Mouse (Mus musculus) hindbrain, embryonic 13.5 days (tissue): Measurements from ENCODE around the gene Spindoc. TPM values are rescaled to one million over a fixed set of nuclear protein-coding genes. Genes with fewer than 3 reads are reported as not detected.

ENCODE experiments used
- ATAC-seq: fragments of 200-750 bp; cut with Nextera tagmentation; 2 replicates; pipeline ENCODE4 v1.8.0; 2017; ENCODE audit warnings: moderate TSS enrichment; ENCODE audit not compliant: low FRiP score
- H3K27ac ChIP-seq: fragments of 300-500 bp; sonication (generic); 2 replicates; pipeline ENCODE4 v1.5.1; 2015; ENCODE audit warnings: inconsistent platforms, mild to moderate bottlenecking, moderate library complexity
- H3K27me3 ChIP-seq: fragments of 300-500 bp; sonication (generic); 2 replicates; pipeline ENCODE4 v1.6.1; 2015; ENCODE audit warnings: mild to moderate bottlenecking, inconsistent platforms
- H3K36me3 ChIP-seq: fragments of 300-500 bp; sonication (generic); 2 replicates; pipeline ENCODE4 v1.6.1; 2015; ENCODE audit warnings: mild to moderate bottlenecking, inconsistent platforms
- H3K4me1 ChIP-seq: fragments of 300-500 bp; sonication (generic); replicated peaks from 2 replicates; pipeline ENCODE4 v1.6.1; 2015; ENCODE audit warnings: inconsistent platforms
- H3K4me2 ChIP-seq: fragments of 300-500 bp; sonication (generic); 2 replicates; pipeline ENCODE4 v1.6.1; 2015; ENCODE audit warnings: inconsistent platforms, mild to moderate bottlenecking, moderate library complexity
- H3K4me3 ChIP-seq: fragments of 300-500 bp; sonication (generic); 2 replicates; pipeline ENCODE4 v1.5.1; 2015; ENCODE audit warnings: mild to moderate bottlenecking, inconsistent platforms
- H3K9ac ChIP-seq: fragments of 300-500 bp; sonication (generic); 2 replicates; pipeline ENCODE4 v1.6.1; 2015; ENCODE audit warnings: mild to moderate bottlenecking, inconsistent platforms
- H3K9me3 ChIP-seq: fragments of 300-500 bp; sonication (generic); 2 replicates; pipeline ENCODE4 v1.6.1; 2016; ENCODE audit warnings: inconsistent platforms
- WGBS: fragments of 180-500 bp; shearing (Covaris S2); methylation state at CpG from one replicate; pipeline ENCODE4 v1.1.7; 2015; 5-methylcytosine and 5-hydroxymethylcytosine counted together
- polyA plus RNA-seq: library from polyadenylated mRNA; unstranded; fragments of >200 nt; fragmentation: Nextera tagmentation; extraction: Ambion mirVana; gene quantifications from 2 replicates; pipeline ENCODE4 v1.2.1, GENCODE M21; 2015

Gene Spindoc
- polyA plus RNA-seq, result 34.0 and 42.7 TPM in 2 replicates

- no peaks in the 10 kb centered on the region for H3K9me3 ChIP-seq
- H3K9ac ChIP-seq, result peak within 1 kb of the TSS; percentile 94
- peak; percentile 97 for ATAC-seq
- WGBS, result 1% methylated on average over 46 of the region's 52 CpGs
- peak within 1 kb of the TSS; percentile 81 for H3K4me2 ChIP-seq
- H3K27ac ChIP-seq, result peak within 1 kb of the TSS; percentile 97
- peaks cover 44% of the 10 kb centered on the region for H3K4me1 ChIP-seq
- H3K27me3 ChIP-seq, result no peaks in the 10 kb centered on the region
- peaks cover 9% of the 10 kb centered on the region; the same call in 1 of the 2 replicates for H3K36me3 ChIP-seq
- H3K4me3 ChIP-seq, result peak within 1 kb of the TSS; percentile 92
These were observed at the start of gene Spindoc for GRCm38 (mm10) chr19:7382903-7383865. TSS of gene Spindoc (minus strand) at chr19:7382994.

GRCm38 (mm10) chr19:7425398-7425775, 42.6 kb upstream of the Spindoc start:
- Histone ChIP-seq H3K27ac (no peak overlapping the region), H3K4me2 (no peak overlapping the region), H3K4me3 (no peak overlapping the region), H3K36me3 (peaks cover 77% of the 10 kb centered on the region), H3K27me3 (no peaks in the 10 kb centered on the region), H3K9ac (no peak overlapping the region), H3K4me1 (peaks cover 52% of the 10 kb centered on the region), H3K9me3 (no peaks in the 10 kb centered on the region)
- 48% methylated on average over 3 of the region's 3 CpGs for WGBS
- ATAC-seq, result no peak

DNA sequence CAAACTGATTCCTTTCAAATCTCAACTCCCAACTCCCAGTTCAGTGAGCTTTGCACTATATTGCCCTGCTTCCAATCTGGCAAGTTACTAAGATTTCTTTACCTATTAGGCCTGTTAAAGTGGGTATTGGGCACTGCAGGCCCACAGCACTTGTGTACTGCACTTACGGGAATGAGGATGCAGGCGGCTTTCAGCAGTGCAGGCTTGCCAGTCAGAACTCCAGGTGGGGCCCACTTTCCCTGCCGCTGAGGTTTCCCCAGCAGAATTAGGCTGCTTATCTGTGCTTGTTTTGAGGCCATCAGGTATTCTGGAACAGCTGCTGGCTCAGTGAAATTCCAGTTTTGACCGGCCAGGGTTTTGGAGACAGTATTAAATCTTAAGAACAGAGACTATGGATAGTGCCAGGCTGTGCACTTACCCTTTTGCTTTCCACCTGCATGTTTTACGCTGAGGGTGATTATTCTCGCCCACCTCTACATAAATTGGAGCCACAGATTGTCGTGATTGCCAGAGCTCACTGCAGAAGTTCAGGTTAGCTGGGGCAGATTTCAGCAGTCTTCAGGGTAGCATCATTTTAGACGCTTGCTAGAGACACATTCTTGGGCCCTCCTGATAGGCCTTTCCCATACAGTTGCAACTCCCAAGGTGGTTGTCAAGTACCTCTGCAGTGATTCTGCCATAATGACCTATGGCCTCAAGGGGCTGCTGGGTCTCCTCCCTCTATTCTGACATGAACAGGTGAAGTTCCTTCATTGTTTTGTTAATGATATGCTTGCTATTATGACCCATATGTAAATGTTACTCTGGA, 42.0 kb upstream of the Spindoc start:
- Histone ChIP-seq H3K27me3 (no peaks in the 10 kb centered on the region), H3K9me3 (no peaks in the 10 kb centered on the region), H3K4me2 (peak overlapping the region; percentile 85), H3K9ac (peak overlapping the region; percentile 98), H3K36me3 (peaks cover 79% of the 10 kb centered on the region), H3K4me3 (peak overlapping the region; percentile 85), H3K27ac (peak overlapping the region; percentile 99), H3K4me1 (peaks cover 58% of the 10 kb centered on the region)
- ATAC-seq, result no peak
- WGBS, result 65% methylated on average over 8 of the region's 8 CpGs

GRCm38 (mm10) chr19:7424131-7424530, 41.3 kb upstream of the Spindoc start:
- H3K9me3 ChIP-seq, result no peaks in the 10 kb centered on the region
- ATAC-seq, result no peak
- peaks cover 74% of the 10 kb centered on the region for H3K36me3 ChIP-seq
- peak overlapping the region; percentile 85 for H3K4me3 ChIP-seq
- peak overlapping the region; percentile 98 for H3K9ac ChIP-seq
- peak overlapping the region; percentile 85 for H3K4me2 ChIP-seq
- H3K27me3 ChIP-seq, result no peaks in the 10 kb centered on the region
- peaks cover 64% of the 10 kb centered on the region for H3K4me1 ChIP-seq
- 50% methylated on average over 7 of the region's 7 CpGs for WGBS
- peak overlapping the region; percentile 99 for H3K27ac ChIP-seq

DNA sequence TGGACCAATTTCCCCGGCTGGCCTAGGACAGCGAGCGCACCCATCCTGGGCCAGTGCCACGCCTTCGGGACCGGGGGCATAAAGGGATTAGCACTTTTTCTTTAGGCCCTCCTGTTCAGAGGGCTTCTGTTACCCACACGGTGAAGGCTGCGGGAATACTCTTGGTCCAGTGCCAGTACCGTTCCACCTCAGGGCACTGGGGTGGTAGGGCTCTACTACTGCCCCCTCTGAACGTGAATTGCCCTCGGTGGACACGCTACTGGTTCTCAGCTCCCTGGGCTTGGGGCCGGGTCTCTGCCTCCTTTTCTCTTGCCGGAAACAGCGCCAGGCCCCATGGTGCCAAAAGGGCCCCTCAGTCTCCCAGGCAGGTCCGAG, 40.8 kb upstream of the Spindoc start:
- peaks cover 69% of the 10 kb centered on the region for H3K4me1 ChIP-seq
- H3K4me2 ChIP-seq, result peak overlapping the region; percentile 85
- peaks cover 70% of the 10 kb centered on the region for H3K36me3 ChIP-seq
- peak overlapping the region; percentile 98 for H3K9ac ChIP-seq
- H3K27me3 ChIP-seq, result no peaks in the 10 kb centered on the region
- no peak; the same call in none of the 2 replicates for ATAC-seq
- peak overlapping the region; percentile 99 for H3K27ac ChIP-seq
- 19% methylated on average over 16 of the region's 16 CpGs for WGBS
- H3K4me3 ChIP-seq, result peak overlapping the region; percentile 85
- H3K9me3 ChIP-seq, result no peaks in the 10 kb centered on the region

GRCm38 (mm10) chr19:7423028-7423655, 40.3 kb upstream of the Spindoc start:
- peak overlapping the region; percentile 99 for H3K27ac ChIP-seq
- H3K9ac ChIP-seq, result peak overlapping the region; percentile 98
- H3K4me1 ChIP-seq, result peaks cover 70% of the 10 kb centered on the region
- WGBS, result 9% methylated on average over 50 of the region's 51 CpGs
- ATAC-seq, result peak; percentile 61
- H3K4me3 ChIP-seq, result peak overlapping the region; percentile 85
- peak overlapping the region; percentile 85 for H3K4me2 ChIP-seq
- peaks cover 65% of the 10 kb centered on the region for H3K36me3 ChIP-seq
- H3K27me3 ChIP-seq, result no peaks in the 10 kb centered on the region
- H3K9me3 ChIP-seq, result no peaks in the 10 kb centered on the region

DNA sequence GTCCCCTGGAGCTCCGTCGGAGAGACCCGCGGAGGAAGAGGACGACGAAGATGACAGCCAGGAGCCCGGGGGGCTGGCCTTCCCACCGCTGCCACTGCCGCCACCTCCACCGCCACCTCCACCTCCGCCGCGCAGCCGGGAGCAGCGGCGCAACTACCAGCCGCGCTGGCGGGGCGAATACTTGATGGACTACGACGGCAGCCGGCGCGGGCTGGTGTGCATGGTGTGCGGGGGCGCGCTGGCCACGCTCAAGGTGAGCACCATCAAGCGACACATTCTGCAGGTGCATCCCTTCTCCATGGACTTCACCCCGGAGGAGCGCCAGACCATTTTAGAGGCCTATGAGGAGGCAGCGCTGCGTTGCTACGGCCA, 39.8 kb upstream of the Spindoc start:
- 4% methylated on average over 35 of the region's 35 CpGs for WGBS
- ATAC-seq, result no peak
- Histone ChIP-seq H3K4me3 (peak overlapping the region; percentile 85), H3K27me3 (no peaks in the 10 kb centered on the region), H3K27ac (peak overlapping the region; percentile 99), H3K9ac (peak overlapping the region; percentile 98), H3K4me2 (peak overlapping the region; percentile 85), H3K36me3 (peaks cover 60% of the 10 kb centered on the region), H3K4me1 (peaks cover 70% of the 10 kb centered on the region), H3K9me3 (no peaks in the 10 kb centered on the region)

- WGBS, result 5% methylated on average over 48 of the region's 48 CpGs
- Histone ChIP-seq H3K9ac (peak overlapping the region; percentile 98), H3K4me1 (peaks cover 70% of the 10 kb centered on the region), H3K27ac (peak overlapping the region; percentile 99), H3K4me2 (peak overlapping the region; percentile 85), H3K4me3 (peak overlapping the region; percentile 85), H3K9me3 (no peaks in the 10 kb centered on the region), H3K27me3 (no peaks in the 10 kb centered on the region), H3K36me3 (peaks cover 53% of the 10 kb centered on the region)
- peak; percentile 12 for ATAC-seq
These were observed 39.1 kb upstream of the Spindoc start for GRCm38 (mm10) chr19:7421602-7422591.

- Histone ChIP-seq H3K4me3 (peak overlapping the region; percentile 85), H3K9ac (peak overlapping the region; percentile 98), H3K36me3 (peaks cover 44% of the 10 kb centered on the region), H3K27ac (peak overlapping the region; percentile 99), H3K4me1 (peaks cover 76% of the 10 kb centered on the region), H3K27me3 (no peaks in the 10 kb centered on the region), H3K9me3 (no peaks in the 10 kb centered on the region), H3K4me2 (peak overlapping the region; percentile 85)
- 38% methylated on average over 27 of the region's 27 CpGs for WGBS
- ATAC-seq, result no peak
These were observed 38.2 kb upstream of the Spindoc start for GRCm38 (mm10) chr19:7420841-7421601.

GRCm38 (mm10) chr19:7420108-7420507, 37.3 kb upstream of the Spindoc start:
- WGBS, result 47% methylated on average over 12 of the region's 12 CpGs

More at GRCm38 (mm10) chr19:7420108-7420507, 37.3 kb upstream of the Spindoc start:
- Histone ChIP-seq H3K9ac (peak overlapping the region; percentile 98), H3K36me3 (peaks cover 42% of the 10 kb centered on the region), H3K9me3 (no peaks in the 10 kb centered on the region), H3K4me3 (peak overlapping the region; percentile 85), H3K27me3 (no peaks in the 10 kb centered on the region), H3K27ac (peak overlapping the region; percentile 99), H3K4me2 (peak overlapping the region; percentile 85), H3K4me1 (peaks cover 80% of the 10 kb centered on the region)
- no peak for ATAC-seq
